Mouse (Mus musculus): ENCODE measurements at regions not wholly inside any gene's neighbourhood (a gene's known extent, or its start where the extent isn't known, plus 50 kb on each side); places are given as distances from the start of the nearest gene placed in this dataset.

GRCm38 (mm10) chr14:31918921-31919320 lies 88.5 kb upstream of the Ankrd28 start:
- TF ChIP-seq GATA1 (IDR thresholded peaks at IDR 0.05; ENCODE audit: borderline replicate concordance, low read length): no peak
- no peak for TF ChIP-seq FLI1 (IDR thresholded peaks at IDR 0.05; ENCODE audit: low read length)
